Mouse (Mus musculus) ovary, postnatal 36 days (tissue): ENCODE measurements at regions not wholly inside any gene's neighbourhood (a gene's known extent, or its start where the extent isn't known, plus 50 kb on each side); places are given as distances from the start of the nearest gene placed in this dataset.

Source experiments
- DNase-seq: peaks from one replicate; pipeline ENCODE4 v3.0.0; 2022; ENCODE audit warnings: low spot score, mixed read lengths

- DNase-seq, result no peak
Observed at GRCm38 (mm10) chr7:136176373-136176772, 460.2 kb upstream of the Mki67 start.

- DNase-seq, result no peak
Observed at GRCm38 (mm10) chr7:136180996-136181395, 464.8 kb upstream of the Mki67 start.

GRCm38 (mm10) chr7:136182101-136182500, 465.9 kb upstream of the Mki67 start:
- DNase-seq, result no peak

- DNase-seq, result no peak
Observed at GRCm38 (mm10) chr7:136196424-136197160, 480.4 kb upstream of the Mki67 start.

GRCm38 (mm10) chr7:136208879-136209278, 492.7 kb upstream of the Mki67 start:
- DNase-seq, result no peak

- no peak for DNase-seq
Observed at GRCm38 (mm10) chr7:136209299-136210171, 493.4 kb upstream of the Mki67 start.

GRCm38 (mm10) chr7:136212492-136212891, 496.3 kb upstream of the Mki67 start:
- DNase-seq, result peak; percentile 28

GRCm38 (mm10) chr7:136213057-136213961, 497.1 kb upstream of the Mki67 start:
- DNase-seq, result no peak

GRCm38 (mm10) chr7:136213962-136214308, 497.8 kb upstream of the Mki67 start:
- no peak for DNase-seq

GRCm38 (mm10) chr7:136214415-136214814, 498.3 kb upstream of the Mki67 start:
- DNase-seq, result no peak

- peak; percentile 50 for DNase-seq
Observed at GRCm38 (mm10) chr7:136216734-136217133, 500.6 kb upstream of the Mki67 start.

- no peak for DNase-seq
Observed at GRCm38 (mm10) chr7:136219564-136220244, 503.5 kb upstream of the Mki67 start.

GRCm38 (mm10) chr7:136220245-136221167, 504.3 kb upstream of the Mki67 start:
- no peak for DNase-seq

GRCm38 (mm10) chr7:136221620-136222019, 505.5 kb upstream of the Mki67 start:
- DNase-seq, result no peak

GRCm38 (mm10) chr7:136226031-136226430, 509.9 kb upstream of the Mki67 start:
- DNase-seq, result peak; percentile 41

GRCm38 (mm10) chr7:136228331-136228730, 512.2 kb upstream of the Mki67 start:
- DNase-seq, result no peak

GRCm38 (mm10) chr7:136229592-136229991, 513.4 kb upstream of the Mki67 start:
- DNase-seq, result no peak

GRCm38 (mm10) chr7:136232177-136232576, 516.0 kb upstream of the Mki67 start:
- no peak for DNase-seq

- no peak for DNase-seq
Observed at GRCm38 (mm10) chr7:136235563-136235962, 519.4 kb upstream of the Mki67 start.

GRCm38 (mm10) chr7:136236391-136236790, 520.2 kb upstream of the Mki67 start:
- DNase-seq, result no peak
